Comparison of ENCODE assay signal across 35 mouse cellular contexts in the genomic region with DNA sequence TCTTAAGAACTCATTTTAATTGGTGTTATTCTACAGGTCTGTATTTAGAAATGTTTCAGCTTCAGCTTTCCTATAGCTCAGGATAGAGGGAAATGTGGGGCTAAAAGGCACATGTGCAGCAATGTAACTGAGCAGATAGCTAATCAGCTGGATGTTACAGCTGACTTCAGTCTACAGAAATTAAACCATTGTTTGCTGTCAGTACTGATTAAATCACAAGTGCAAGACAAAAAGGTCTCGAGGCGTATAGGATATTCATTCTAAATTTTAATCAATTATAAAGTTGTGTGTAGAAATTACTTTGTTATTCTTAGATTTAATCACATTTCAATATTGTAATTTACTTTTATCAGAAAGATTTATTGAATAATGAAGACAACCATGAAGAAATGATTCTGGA.
"Had no signal": no experiment of that assay in that cellular context is flagged by ENCODE, and none has a peak within 500 bp of the region (broad histone marks: within the 10 kb centered on the region; RNA-seq: fewer than 3 reads in every experiment).

No protein-coding gene starts in this region.

- H3K9ac ChIP-seq: heart, embryonic 12.5 days; heart, embryonic 13.5 days; heart, embryonic 15.5 days; hindbrain, embryonic 12.5 days; hindbrain, embryonic 13.5 days; hindbrain, embryonic 14.5 days; hindbrain, embryonic 15.5 days; intestine, embryonic 15.5 days; kidney, embryonic 15.5 days had no signal

- H3K36me3 ChIP-seq: heart, embryonic 10.5 days; heart, embryonic 12.5 days; heart, embryonic 13.5 days; heart, embryonic 15.5 days; hindbrain, embryonic 10.5 days; hindbrain, embryonic 12.5 days; hindbrain, embryonic 15.5 days; intestine, embryonic 15.5 days; kidney, embryonic 15.5 days had no signal

- ATAC-seq: hindbrain, embryonic 16.5 days; hindbrain, postnatal 0 days; inflammation-experienced regulatory T-cells, adult 6 months; intestine, embryonic 15.5 days; intestine, embryonic 16.5 days; intestine, postnatal 0 days had no signal

- H3K4me1 ChIP-seq: heart, embryonic 10.5 days; heart, embryonic 12.5 days; heart, embryonic 13.5 days; heart, embryonic 15.5 days; hindbrain, embryonic 10.5 days; hindbrain, embryonic 12.5 days; hindbrain, embryonic 13.5 days; hindbrain, embryonic 15.5 days; intestine, embryonic 15.5 days; kidney, embryonic 15.5 days had no signal

- H3K27ac ChIP-seq: heart, adult 2 months; heart, embryonic 10.5 days; heart, embryonic 13.5 days; heart, embryonic 15.5 days; hindbrain, embryonic 10.5 days; hindbrain, embryonic 12.5 days; hindbrain, embryonic 13.5 days; hindbrain, embryonic 14.5 days; hindbrain, embryonic 15.5 days; hindbrain, postnatal 0 days; intestine, embryonic 15.5 days; kidney, embryonic 15.5 days; kidney, postnatal 0 days; layer of hippocampus, adult 2 months had no signal

- H3K4me2 ChIP-seq: heart, embryonic 11.5 days; heart, embryonic 12.5 days; heart, embryonic 13.5 days; heart, embryonic 15.5 days; hindbrain, embryonic 12.5 days; hindbrain, embryonic 13.5 days; hindbrain, embryonic 14.5 days; hindbrain, embryonic 15.5 days; intestine, embryonic 15.5 days; kidney, embryonic 15.5 days had no signal

- H3K27me3 ChIP-seq: heart, embryonic 12.5 days; heart, embryonic 13.5 days; heart, embryonic 15.5 days; hindbrain, embryonic 12.5 days; hindbrain, embryonic 13.5 days; hindbrain, embryonic 15.5 days; intestine, embryonic 15.5 days; kidney, embryonic 15.5 days had no signal

- DNase-seq: heart, adult 2 months; heart, postnatal 10 days; heart, postnatal 14 days; heart, postnatal 36 days; heart, postnatal 4 days; kidney, adult 11 months; kidney, adult 18-20 months; kidney, adult 2 months; kidney, adult 8-10 months; kidney, adult 9 months; kidney, postnatal 14 days; kidney, postnatal 25 days; kidney, postnatal 36 days; kidney, postnatal 4 days; layer of hippocampus, adult 9-11 months; layer of hippocampus, postnatal 36 days had no signal

- H3K9me3 ChIP-seq: heart, embryonic 10.5 days; heart, embryonic 12.5 days; heart, embryonic 13.5 days; heart, embryonic 15.5 days; hindbrain, embryonic 10.5 days; hindbrain, embryonic 12.5 days; hindbrain, embryonic 13.5 days; hindbrain, embryonic 15.5 days; intestine, embryonic 15.5 days; kidney, embryonic 15.5 days had no signal

- H3K4me3 ChIP-seq: heart, adult 2 months; heart, embryonic 10.5 days; heart, embryonic 12.5 days; heart, embryonic 13.5 days; heart, embryonic 15.5 days; hindbrain, embryonic 10.5 days; hindbrain, embryonic 12.5 days; hindbrain, embryonic 13.5 days; hindbrain, embryonic 15.5 days; intestine, embryonic 15.5 days; kidney, embryonic 15.5 days; layer of hippocampus, adult 2 months had no signal
